Mouse (Mus musculus) hindbrain, embryonic 13.5 days (tissue): ENCODE results near the gene Med11. TPM values are rescaled to one million over a fixed set of nuclear protein-coding genes. Genes with fewer than 3 reads are reported as not detected.

Experiments
- ATAC-seq: fragments of 200-750 bp; cut with Nextera tagmentation; 2 replicates; pipeline ENCODE4 v1.8.0; 2017; ENCODE audit warnings: moderate TSS enrichment; ENCODE audit not compliant: low FRiP score
- H3K27ac ChIP-seq: fragments of 300-500 bp; sonication (generic); 2 replicates; pipeline ENCODE4 v1.5.1; 2015; ENCODE audit warnings: inconsistent platforms, mild to moderate bottlenecking, moderate library complexity
- H3K27me3 ChIP-seq: fragments of 300-500 bp; sonication (generic); 2 replicates; pipeline ENCODE4 v1.6.1; 2015; ENCODE audit warnings: mild to moderate bottlenecking, inconsistent platforms
- H3K36me3 ChIP-seq: fragments of 300-500 bp; sonication (generic); 2 replicates; pipeline ENCODE4 v1.6.1; 2015; ENCODE audit warnings: mild to moderate bottlenecking, inconsistent platforms
- H3K4me1 ChIP-seq: fragments of 300-500 bp; sonication (generic); replicated peaks from 2 replicates; pipeline ENCODE4 v1.6.1; 2015; ENCODE audit warnings: inconsistent platforms
- H3K4me2 ChIP-seq: fragments of 300-500 bp; sonication (generic); 2 replicates; pipeline ENCODE4 v1.6.1; 2015; ENCODE audit warnings: inconsistent platforms, mild to moderate bottlenecking, moderate library complexity
- H3K4me3 ChIP-seq: fragments of 300-500 bp; sonication (generic); 2 replicates; pipeline ENCODE4 v1.5.1; 2015; ENCODE audit warnings: mild to moderate bottlenecking, inconsistent platforms
- H3K9ac ChIP-seq: fragments of 300-500 bp; sonication (generic); 2 replicates; pipeline ENCODE4 v1.6.1; 2015; ENCODE audit warnings: mild to moderate bottlenecking, inconsistent platforms
- H3K9me3 ChIP-seq: fragments of 300-500 bp; sonication (generic); 2 replicates; pipeline ENCODE4 v1.6.1; 2016; ENCODE audit warnings: inconsistent platforms
- WGBS: fragments of 180-500 bp; shearing (Covaris S2); methylation state at CpG from one replicate; pipeline ENCODE4 v1.1.7; 2015; 5-methylcytosine and 5-hydroxymethylcytosine counted together
- microRNA-seq: library from miRNA; unstranded; fragments of <30 nt; microRNA quantifications from one replicate; pipeline ENCODE4, GENCODE M21; 2016
- polyA plus RNA-seq: library from polyadenylated mRNA; unstranded; fragments of >200 nt; fragmentation: Nextera tagmentation; extraction: Ambion mirVana; gene quantifications from 2 replicates; pipeline ENCODE4 v1.2.1, GENCODE M21; 2015

The Med11 gene
- polyA plus RNA-seq, 1 experiment from 2014 or later = 43.2 TPM

DNA sequence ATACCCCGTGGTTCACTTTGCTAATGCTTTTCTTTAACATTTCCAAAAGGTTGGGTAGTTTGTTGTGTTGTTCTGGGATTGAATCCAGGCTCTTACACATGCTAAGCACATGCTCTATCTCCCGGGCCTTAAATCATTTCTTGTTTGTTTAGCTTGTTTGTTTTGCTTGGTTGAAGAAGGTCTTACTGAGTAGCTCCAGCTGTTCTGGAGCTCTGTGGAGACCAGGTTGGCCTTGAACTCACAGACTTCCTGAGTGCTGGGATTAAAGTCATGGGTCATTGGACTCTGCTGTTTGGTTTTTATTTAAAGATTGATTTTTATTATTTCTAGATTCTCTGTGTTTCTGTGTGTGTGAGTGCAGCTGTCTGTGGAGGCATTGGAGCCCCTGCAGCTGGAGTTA is 33.8 kb downstream of the Med11 start:
- no peak overlapping the region for H3K4me2 ChIP-seq
- no peaks in the 10 kb centered on the region for H3K4me1 ChIP-seq
- H3K9ac ChIP-seq = no peak overlapping the region
- H3K9me3 ChIP-seq = no peaks in the 10 kb centered on the region
- H3K27me3 ChIP-seq = no peaks in the 10 kb centered on the region
- no peak for ATAC-seq
- 58% methylated on average over 2 of the region's 2 CpGs for WGBS
- no peak overlapping the region for H3K27ac ChIP-seq
- H3K36me3 ChIP-seq = no peaks in the 10 kb centered on the region
- H3K4me3 ChIP-seq = no peak overlapping the region

DNA sequence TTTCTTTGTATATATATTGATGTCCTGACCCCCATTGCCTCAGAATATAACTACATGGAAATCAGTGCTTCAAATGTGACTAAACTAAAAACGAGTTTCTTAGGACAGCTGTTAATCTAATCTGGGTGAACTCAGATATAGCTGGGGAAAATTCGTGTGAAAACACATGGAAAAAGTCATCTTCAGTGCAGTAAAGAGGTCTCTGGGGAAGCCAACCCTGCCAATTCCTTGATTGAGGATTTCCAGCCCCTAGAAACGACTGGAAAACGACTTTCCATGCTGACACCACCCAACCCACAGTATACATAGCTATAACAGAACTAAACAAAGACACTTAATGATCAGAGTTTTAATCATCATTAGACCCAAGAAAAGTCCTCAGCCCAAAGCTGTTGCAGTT is 36.1 kb downstream of the Med11 start:
- H3K4me2 ChIP-seq = no peak overlapping the region
- no peak overlapping the region for H3K27ac ChIP-seq
- 50% methylated on average over 4 of the region's 4 CpGs for WGBS
- no peaks in the 10 kb centered on the region for H3K4me1 ChIP-seq
- no peak for ATAC-seq
- no peaks in the 10 kb centered on the region for H3K36me3 ChIP-seq
- H3K9ac ChIP-seq = no peak overlapping the region
- H3K9me3 ChIP-seq = no peaks in the 10 kb centered on the region
- H3K27me3 ChIP-seq = no peaks in the 10 kb centered on the region
- H3K4me3 ChIP-seq = no peak overlapping the region

DNA sequence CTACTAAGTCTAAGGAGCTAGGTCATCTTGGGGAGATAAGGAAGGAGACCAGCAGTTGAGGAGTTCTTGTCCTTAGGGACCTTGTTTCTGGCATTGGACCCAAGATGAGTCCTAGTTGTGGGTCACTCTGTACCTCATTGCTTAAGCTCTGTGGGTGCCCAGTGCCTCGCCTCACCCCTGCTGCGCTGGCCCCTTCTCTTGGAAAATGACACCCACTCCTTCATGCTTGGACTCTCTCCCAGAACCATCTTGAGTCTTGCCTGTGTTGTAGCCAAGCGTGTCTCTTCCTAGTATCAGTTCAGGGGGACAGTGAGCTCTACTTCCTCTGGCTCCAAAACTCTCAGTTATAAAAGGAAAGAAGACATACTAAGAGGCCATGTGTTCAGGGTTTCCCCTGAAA is 37.4 kb downstream of the Med11 start:
- Histone ChIP-seq H3K4me2 (no peak overlapping the region), H3K36me3 (no peaks in the 10 kb centered on the region), H3K27me3 (no peaks in the 10 kb centered on the region), H3K4me1 (no peaks in the 10 kb centered on the region), H3K9me3 (no peaks in the 10 kb centered on the region), H3K27ac (no peak overlapping the region), H3K9ac (no peak overlapping the region), H3K4me3 (no peak overlapping the region)
- WGBS = 91% methylated on average over 3 of the region's 3 CpGs
- no peak for ATAC-seq

GRCm38 (mm10) chr11:70489684-70490083 is 38.0 kb downstream of the Med11 start:
- no peak for ATAC-seq
- H3K4me2 ChIP-seq = no peak overlapping the region
- no peaks in the 10 kb centered on the region for H3K9me3 ChIP-seq
- no peaks in the 10 kb centered on the region for H3K36me3 ChIP-seq
- no peaks in the 10 kb centered on the region for H3K4me1 ChIP-seq
- H3K27ac ChIP-seq = no peak overlapping the region
- no peaks in the 10 kb centered on the region for H3K27me3 ChIP-seq
- no peak overlapping the region for H3K4me3 ChIP-seq
- 90% methylated on average over 6 of the region's 6 CpGs for WGBS
- no peak overlapping the region for H3K9ac ChIP-seq

- Histone ChIP-seq H3K4me1 (no peaks in the 10 kb centered on the region), H3K27ac (no peak overlapping the region), H3K4me3 (no peak overlapping the region), H3K27me3 (0 out of 2 replicates have a peak, but pooled peaks cover under 1% of the 10 kb centered on the region), H3K36me3 (no peaks in the 10 kb centered on the region), H3K9ac (no peak overlapping the region), H3K4me2 (no peak overlapping the region), H3K9me3 (no peaks in the 10 kb centered on the region)
- WGBS = 73% methylated on average over 14 of the region's 14 CpGs
- no peak for ATAC-seq
These were observed 48.1 kb downstream of the Med11 start for GRCm38 (mm10) chr11:70499566-70500475.

- H3K4me3 ChIP-seq = no peak overlapping the region
- H3K4me1 ChIP-seq = no peaks in the 10 kb centered on the region
- H3K4me2 ChIP-seq = no peak overlapping the region
- H3K9ac ChIP-seq = no peak overlapping the region
- WGBS = 96% methylated on average over 1 of the region's 1 CpGs
- H3K9me3 ChIP-seq = no peaks in the 10 kb centered on the region
- no peaks in the 10 kb centered on the region for H3K36me3 ChIP-seq
- H3K27me3 ChIP-seq = 0 out of 2 replicates have a peak, but pooled peaks cover 6% of the 10 kb centered on the region
- ATAC-seq = no peak
- no peak overlapping the region for H3K27ac ChIP-seq
These were observed 48.7 kb downstream of the Med11 start for GRCm38 (mm10) chr11:70500476-70500812.

DNA sequence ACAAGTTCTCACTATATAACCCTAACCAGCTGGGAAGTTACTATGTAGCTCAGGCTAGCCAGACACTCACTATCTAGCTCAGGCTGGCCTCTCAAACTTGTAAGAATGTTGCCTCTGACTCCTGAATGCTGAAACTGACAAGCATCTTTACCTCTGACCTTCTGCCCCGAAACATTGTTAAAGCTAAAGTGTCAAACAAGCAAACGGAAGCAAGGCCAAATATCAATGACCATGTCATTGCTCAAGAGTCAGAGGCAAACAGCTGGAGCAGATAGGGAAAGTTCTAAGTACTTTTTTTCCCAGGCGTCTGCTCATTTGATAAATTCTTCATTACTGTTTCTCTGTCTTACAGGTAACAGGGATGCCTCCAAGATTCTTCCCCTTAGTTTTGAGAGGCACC is 50.3 kb downstream of the Med11 start:
- 75% methylated on average over 3 of the region's 3 CpGs for WGBS
- Histone ChIP-seq H3K27ac (no peak overlapping the region), H3K4me1 (no peaks in the 10 kb centered on the region), H3K36me3 (no peaks in the 10 kb centered on the region), H3K9me3 (no peaks in the 10 kb centered on the region), H3K9ac (no peak overlapping the region), H3K27me3 (0 out of 2 replicates have a peak, but pooled peaks cover 6% of the 10 kb centered on the region), H3K4me2 (no peak overlapping the region), H3K4me3 (no peak overlapping the region)
- no peak for ATAC-seq

Small RNA genes within 50 kb of the gene (microRNA-seq; reads per million reads assigned to microRNA genes)
- gene Mir7115 = not detected

Other genes with a start within 250 kb of the Med11 start
- gene Slc16a11, start 239.2 kb upstream of the Med11 start, polyA plus RNA-seq = 3.1 and 4.6 TPM in 2 replicates
- gene Slc16a13, start 230.9 kb upstream of the Med11 start, polyA plus RNA-seq = 16.1 and 18.1 TPM in 2 replicates
- 5.0 and 5.5 TPM in 2 replicates for gene Bcl6b, start 222.1 kb upstream of the Med11 start, polyA plus RNA-seq
- 193 and 201 TPM in 2 replicates for gene 0610010K14Rik, start 214.0 kb upstream of the Med11 start, polyA plus RNA-seq
- gene Gm21988, start 212.1 kb upstream of the Med11 start, polyA plus RNA-seq = 12.4 and 14.7 TPM in 2 replicates
- 340 and 342 TPM in 2 replicates for gene Rnasek, start 212.1 kb upstream of the Med11 start, polyA plus RNA-seq
- gene Alox12, start 196.6 kb upstream of the Med11 start, polyA plus RNA-seq = 2.1 and 2.8 TPM in 2 replicates
- not detected in 2 replicates for gene Alox12e, start 129.3 kb upstream of the Med11 start, polyA plus RNA-seq
- gene Alox15, start 99.9 kb upstream of the Med11 start, polyA plus RNA-seq = 0.10 TPM in 1 of 2 replicates, not detected in the other
- 33.3 and 33.6 TPM in 2 replicates for gene Pelp1, start 41.9 kb upstream of the Med11 start, polyA plus RNA-seq
- gene Arrb2, start 19.3 kb upstream of the Med11 start, polyA plus RNA-seq = 47.6 and 50.2 TPM in 2 replicates
- gene Zmynd15, start 7.5 kb downstream of the Med11 start, polyA plus RNA-seq = 0.45 and 0.98 TPM in 2 replicates
- gene Cxcl16, start 8.1 kb downstream of the Med11 start, polyA plus RNA-seq = 4.6 and 6.7 TPM in 2 replicates
- gene Tm4sf5, start 53.3 kb downstream of the Med11 start, polyA plus RNA-seq = 0.83 and 2.3 TPM in 2 replicates
- gene Vmo1, start 62.7 kb downstream of the Med11 start, polyA plus RNA-seq = 0.31 TPM in 1 of 2 replicates, not detected in the other
- 0.25 and 0.29 TPM in 2 replicates for gene Gltpd2, start 67.3 kb downstream of the Med11 start, polyA plus RNA-seq
- gene Psmb6, start 73.4 kb downstream of the Med11 start, polyA plus RNA-seq = 802 and 803 TPM in 2 replicates
- gene Gm40193, start 81.0 kb downstream of the Med11 start, polyA plus RNA-seq = not detected in 2 replicates
- gene Pld2, start 88.1 kb downstream of the Med11 start, polyA plus RNA-seq = 9.0 and 10.1 TPM in 2 replicates
- gene Mink1, start 111.0 kb downstream of the Med11 start, polyA plus RNA-seq = 14.2 and 15.3 TPM in 2 replicates
- gene 4930544D05Rik, start 163.9 kb downstream of the Med11 start, polyA plus RNA-seq = not detected in 2 replicates
- not detected in 2 replicates for gene Chrne, start 167.3 kb downstream of the Med11 start, polyA plus RNA-seq
- 0.16 and 0.21 TPM in 2 replicates for gene Gp1ba, start 187.2 kb downstream of the Med11 start, polyA plus RNA-seq
- 109 TPM in 2 replicates for gene Rnf167, start 195.3 kb downstream of the Med11 start, polyA plus RNA-seq
- 159 and 173 TPM in 2 replicates for gene Slc25a11, start 195.6 kb downstream of the Med11 start, polyA plus RNA-seq
- gene Pfn1, start 202.7 kb downstream of the Med11 start, polyA plus RNA-seq = 851 and 865 TPM in 2 replicates
- gene Eno3, start 205.3 kb downstream of the Med11 start, polyA plus RNA-seq = 7.1 and 9.2 TPM in 2 replicates
- gene Spag7, start 217.5 kb downstream of the Med11 start, polyA plus RNA-seq = 162 and 169 TPM in 2 replicates
- gene Camta2, start 236.2 kb downstream of the Med11 start, polyA plus RNA-seq = 15.2 and 15.3 TPM in 2 replicates
- gene Inca1, start 248.2 kb downstream of the Med11 start, polyA plus RNA-seq = 1.6 TPM in 2 replicates
- gene Kif1c, start 248.6 kb downstream of the Med11 start, polyA plus RNA-seq = 1.5 and 1.7 TPM in 2 replicates